Mouse (Mus musculus) thymus, postnatal 10 days (tissue): Measurements from ENCODE around the gene Smchd1.

Experiments
- DNase-seq, 2 experiments: peaks; one replicate each; pipeline ENCODE4 v3.0.0; 2021; ENCODE audit warnings: low spot score in 2 of 2

Smchd1 gene

GRCm38 (mm10) chr17:71310486-71311339, 164.4 kb downstream of the Smchd1 start:
- DNase-seq, result peak in 1 of 2 experiments; percentile 6

GRCm38 (mm10) chr17:71309711-71310485, 165.2 kb downstream of the Smchd1 start:
- DNase-seq, result no peak

GRCm38 (mm10) chr17:71309141-71309540, 166.0 kb downstream of the Smchd1 start:
- no peak for DNase-seq

GRCm38 (mm10) chr17:71308296-71308695, 166.8 kb downstream of the Smchd1 start:
- DNase-seq, result no peak

- no peak for DNase-seq
These were observed 167.8 kb downstream of the Smchd1 start for GRCm38 (mm10) chr17:71307251-71307790.

- no peak for DNase-seq
These were observed 168.4 kb downstream of the Smchd1 start for GRCm38 (mm10) chr17:71306716-71307115.

GRCm38 (mm10) chr17:71306091-71306490, 169.1 kb downstream of the Smchd1 start:
- no peak for DNase-seq

- DNase-seq, result no peak
These were observed 171.7 kb downstream of the Smchd1 start for GRCm38 (mm10) chr17:71303444-71303843.

GRCm38 (mm10) chr17:71301413-71301812, 173.7 kb downstream of the Smchd1 start:
- DNase-seq, result no peak

GRCm38 (mm10) chr17:71300338-71300737, 174.8 kb downstream of the Smchd1 start:
- no peak for DNase-seq

GRCm38 (mm10) chr17:71299879-71300278, 175.3 kb downstream of the Smchd1 start:
- DNase-seq, result no peak

GRCm38 (mm10) chr17:71294570-71294969, 180.6 kb downstream of the Smchd1 start:
- no peak for DNase-seq
